Mouse (Mus musculus) splenic B cell, adult 2 months (primary cell): ENCODE results near the gene Chad.

Source experiments
- DNase-seq: peaks from one replicate; pipeline ENCODE4 v3.0.0-alpha.2; 2011; ENCODE audit warnings: low read depth, low spot score
- H3K27me3 ChIP-seq: 2 replicates; pipeline ENCODE4 v1.6.1; 2012; ENCODE audit warnings: mild to moderate bottlenecking, low read length, moderate library complexity, mixed read lengths; ENCODE audit not compliant: control insufficient read depth, poor library complexity, insufficient read depth, severe bottlenecking
- H3K36me3 ChIP-seq: 2 replicates; pipeline ENCODE4 v1.6.1; 2012; ENCODE audit warnings: mild to moderate bottlenecking, low read length, moderate library complexity, mixed read lengths; ENCODE audit not compliant: control insufficient read depth, poor library complexity, insufficient read depth, severe bottlenecking

The Chad gene

GRCm38 (mm10) chr11:94585091-94585490 is 20.2 kb downstream of the Chad start:
- H3K36me3 ChIP-seq: no peaks in the 10 kb centered on the region; the same call in 1 of the 2 replicates
- no peaks in the 10 kb centered on the region for H3K27me3 ChIP-seq
- no peak for DNase-seq

- H3K27me3 ChIP-seq: no peaks in the 10 kb centered on the region
- peak; percentile 47 for DNase-seq
- H3K36me3 ChIP-seq: no peaks in the 10 kb centered on the region; the same call in 1 of the 2 replicates
Observed at GRCm38 (mm10) chr11:94587511-94587910, 22.7 kb downstream of the Chad start.

GRCm38 (mm10) chr11:94596311-94596852 is 31.5 kb downstream of the Chad start:
- Histone ChIP-seq H3K27me3 (no peaks in the 10 kb centered on the region), H3K36me3 (no peaks in the 10 kb centered on the region)
- peak; percentile 82 for DNase-seq

- no peak for DNase-seq
- H3K27me3 ChIP-seq: no peaks in the 10 kb centered on the region
- no peaks in the 10 kb centered on the region for H3K36me3 ChIP-seq
Observed at GRCm38 (mm10) chr11:94597319-94597718, 32.5 kb downstream of the Chad start.

GRCm38 (mm10) chr11:94598437-94599120 is 33.7 kb downstream of the Chad start:
- DNase-seq: no peak
- Histone ChIP-seq H3K36me3 (no peaks in the 10 kb centered on the region), H3K27me3 (no peaks in the 10 kb centered on the region)

GRCm38 (mm10) chr11:94600447-94600846 is 35.6 kb downstream of the Chad start:
- H3K36me3 ChIP-seq: no peaks in the 10 kb centered on the region
- no peaks in the 10 kb centered on the region for H3K27me3 ChIP-seq
- no peak for DNase-seq

GRCm38 (mm10) chr11:94601321-94602281 is 36.8 kb downstream of the Chad start, which contains the start of gene Acsf2:
Gene Acsf2, minus strand, starts transcription at chr11:94601871.
- no peaks in the 10 kb centered on the region; the same call in 1 of the 2 replicates for H3K27me3 ChIP-seq
- DNase-seq: peak; percentile 77

GRCm38 (mm10) chr11:94602356-94602955 is 37.6 kb downstream of the Chad start:
- Histone ChIP-seq H3K27me3 (no peaks in the 10 kb centered on the region; the same call in 1 of the 2 replicates), H3K36me3 (no peaks in the 10 kb centered on the region)
- no peak for DNase-seq

More at GRCm38 (mm10) chr11:94601321-94602281, 36.8 kb downstream of the Chad start, which contains the start of gene Acsf2:
- H3K36me3 ChIP-seq: no peaks in the 10 kb centered on the region

GRCm38 (mm10) chr11:94610744-94611740 is 46.2 kb downstream of the Chad start:
- no peaks in the 10 kb centered on the region; the same call in 1 of the 2 replicates for H3K27me3 ChIP-seq
- H3K36me3 ChIP-seq: no peaks in the 10 kb centered on the region
- peak; percentile 55 for DNase-seq

- Histone ChIP-seq H3K27me3 (no peaks in the 10 kb centered on the region), H3K36me3 (no peaks in the 10 kb centered on the region)
- DNase-seq: no peak
Observed at GRCm38 (mm10) chr11:94614603-94615002, 49.8 kb downstream of the Chad start.

GRCm38 (mm10) chr11:94615494-94615893 is 50.6 kb downstream of the Chad start:
- DNase-seq: no peak
- Histone ChIP-seq H3K36me3 (no peaks in the 10 kb centered on the region), H3K27me3 (no peaks in the 10 kb centered on the region)

- Histone ChIP-seq H3K27me3 (no peaks in the 10 kb centered on the region), H3K36me3 (no peaks in the 10 kb centered on the region)
- DNase-seq: no peak
Observed at GRCm38 (mm10) chr11:94617646-94618045, 52.8 kb downstream of the Chad start.
